12 mouse cellular contexts compared by ENCODE assay signal in the genomic region with DNA sequence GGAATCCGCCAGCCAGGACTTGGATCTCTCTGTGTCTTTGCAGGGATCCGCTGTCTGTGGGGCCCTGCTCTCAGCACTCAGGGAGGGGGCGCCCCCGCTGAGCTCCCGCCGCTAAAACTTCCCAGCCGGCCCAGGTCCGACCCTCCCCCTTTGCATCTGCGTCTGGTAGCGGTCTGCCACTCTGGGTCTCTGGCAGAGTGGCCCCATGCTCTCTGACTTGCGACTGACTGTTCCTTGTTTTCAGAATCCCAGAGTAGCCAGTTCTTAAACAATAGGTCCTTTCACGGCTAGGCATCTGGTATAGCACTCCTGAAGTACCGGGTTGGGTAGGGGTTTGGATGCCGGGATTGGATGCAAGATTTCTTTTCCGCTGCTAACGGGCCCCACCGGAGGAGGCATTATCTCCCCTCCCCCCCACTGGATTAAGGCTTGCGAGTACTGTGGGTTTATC. TPM values are rescaled to one million over a fixed set of nuclear protein-coding genes. Genes with fewer than 3 reads are reported as not detected.
DNase-seq lines count a peak whose midpoint lies in the region; ATAC-seq lines count a peak whose summit lies in the region.
"Not testable (repeated sequence)": the region's sequence is repeated elsewhere in the genome, so short reads cannot be mapped to it uniquely, and the experiment has no call there.
"Had no signal": no experiment of that assay in that cellular context is flagged by ENCODE, and none has a peak within 500 bp of the region (broad histone marks: within the 10 kb centered on the region; RNA-seq: fewer than 3 reads in every experiment).

No protein-coding gene starts in this region.

- not testable (repeated sequence) for H3K4me1 ChIP-seq in embryonic facial prominence, embryonic 15.5 days; hindbrain, embryonic 11.5 days (replicated peaks; ENCODE audit: control insufficient read depth, insufficient read depth, low read length); intestine, embryonic 15.5 days (replicated peaks); limb, embryonic 12.5 days (replicated peaks); midbrain, embryonic 12.5 days; neural tube, embryonic 13.5 days (replicated peaks)

- H3K27me3 ChIP-seq in embryonic facial prominence, embryonic 15.5 days; hindbrain, embryonic 11.5 days (ENCODE audit: control insufficient read depth, insufficient read depth, low read length); intestine, embryonic 15.5 days (replicated peaks); limb, embryonic 12.5 days; midbrain, embryonic 12.5 days; neural tube, embryonic 13.5 days: not testable (repeated sequence)

- peak; percentile 70 for ATAC-seq in embryonic facial prominence, embryonic 15.5 days (ENCODE audit: insufficient number of reproducible peaks, low FRiP score, low TSS enrichment, low read depth)
- ATAC-seq in frontal cortex, adult (ENCODE audit: low TSS enrichment) = peak; percentile 47; the same call in 1 of the 2 replicates
- ATAC-seq in hindbrain, embryonic 11.5 days (ENCODE audit: low FRiP score) = peak; percentile 90
- peak; percentile 75 for ATAC-seq in intestine, embryonic 15.5 days
- peak; percentile 85 for ATAC-seq in limb, embryonic 12.5 days (ENCODE audit: insufficient number of reproducible peaks, insufficient read depth, low FRiP score, low TSS enrichment, low read depth)
- peak; percentile 96 for ATAC-seq in midbrain, embryonic 12.5 days (ENCODE audit: low FRiP score, low read depth)
- ATAC-seq in neural tube, embryonic 13.5 days (ENCODE audit: low read depth) = peak; percentile 94

- not testable (repeated sequence) for DNase-seq in hindbrain, embryonic 11.5 days (ENCODE audit: low spot score)

- H3K4me3 ChIP-seq in embryonic facial prominence, embryonic 15.5 days (replicated peaks); hindbrain, embryonic 11.5 days (ENCODE audit: low read depth, low read length); intestine, embryonic 15.5 days (replicated peaks); limb, embryonic 12.5 days (replicated peaks); midbrain, embryonic 12.5 days; neural tube, embryonic 13.5 days: not testable (repeated sequence)

- H3K9ac ChIP-seq in embryonic facial prominence, embryonic 15.5 days; hindbrain, embryonic 11.5 days (ENCODE audit: low read depth, low read length); intestine, embryonic 15.5 days; limb, embryonic 12.5 days (replicated peaks); midbrain, embryonic 12.5 days (replicated peaks); neural tube, embryonic 13.5 days: not testable (repeated sequence)

- WGBS in embryonic facial prominence, embryonic 15.5 days = no CpG with 5 or more reads among the region's 18 CpGs
- no CpG with 5 or more reads among the region's 18 CpGs for WGBS in hindbrain, embryonic 11.5 days
- no CpG with 5 or more reads among the region's 18 CpGs for WGBS in intestine, embryonic 15.5 days
- no CpG with 5 or more reads among the region's 18 CpGs for WGBS in limb, embryonic 12.5 days
- no CpG with 5 or more reads among the region's 18 CpGs for WGBS in midbrain, embryonic 12.5 days
- no CpG with 5 or more reads among the region's 18 CpGs for WGBS in neural tube, embryonic 13.5 days

- H3K9me3 ChIP-seq in embryonic facial prominence, embryonic 15.5 days (replicated peaks); hindbrain, embryonic 11.5 days (ENCODE audit: control insufficient read depth, low read length); intestine, embryonic 15.5 days; limb, embryonic 12.5 days; midbrain, embryonic 12.5 days; neural tube, embryonic 13.5 days: not testable (repeated sequence)

- H3K27ac ChIP-seq in embryonic facial prominence, embryonic 15.5 days (replicated peaks); hindbrain, embryonic 11.5 days (ENCODE audit: low read depth, low read length); intestine, embryonic 15.5 days; limb, embryonic 12.5 days; midbrain, embryonic 12.5 days (replicated peaks); neural tube, embryonic 13.5 days (replicated peaks): not testable (repeated sequence)

- H3K36me3 ChIP-seq in embryonic facial prominence, embryonic 15.5 days; hindbrain, embryonic 11.5 days (ENCODE audit: control insufficient read depth, insufficient read depth, low read length); intestine, embryonic 15.5 days; limb, embryonic 12.5 days; midbrain, embryonic 12.5 days; neural tube, embryonic 13.5 days: not testable (repeated sequence)

- not testable (repeated sequence) for H3K4me2 ChIP-seq in embryonic facial prominence, embryonic 15.5 days (replicated peaks); hindbrain, embryonic 11.5 days (replicated peaks; ENCODE audit: low read depth, low read length); intestine, embryonic 15.5 days (replicated peaks); limb, embryonic 12.5 days; midbrain, embryonic 12.5 days (replicated peaks); neural tube, embryonic 13.5 days

RNA-seq across cellular contexts. Expression of gene Duxbl2, which starts 0.4 kb away (rescaled TPM):
- 0.84 and 2.0 TPM in 2 replicates for polyA plus RNA-seq in embryonic facial prominence, embryonic 15.5 days (2015; fragmentation: Nextera tagmentation; extraction: Ambion mirVana)
- 0.50 and 3.3 TPM in 2 replicates for polyA plus RNA-seq in hindbrain, embryonic 11.5 days (2014; fragmentation: Nextera tagmentation; extraction: Ambion mirVana)
- 0.67 and 0.75 TPM in 2 replicates for polyA plus RNA-seq in intestine, embryonic 15.5 days (2015; fragmentation: Nextera tagmentation; extraction: Ambion mirVana)
- 3.9 TPM in 1 of 2 replicates, not detected in the other for polyA plus RNA-seq in limb, embryonic 12.5 days (2016; fragmentation: Nextera tagmentation; extraction: Ambion mirVana)
- 8.3 TPM in 1 of 2 replicates, not detected in the other for polyA plus RNA-seq in midbrain, embryonic 12.5 days (2016; fragmentation: Nextera tagmentation; extraction: Ambion mirVana)
- polyA plus RNA-seq in neural tube, embryonic 13.5 days (2015; fragmentation: Nextera tagmentation; extraction: Ambion mirVana) = 0.59 TPM in 1 of 2 replicates, not detected in the other
- polyA plus RNA-seq: brain, embryonic 14.5 days; C2C12 had no signal

RNA-seq across cellular contexts. Expression of gene Cphx3, which starts 36.5 kb away (rescaled TPM):
- polyA plus RNA-seq in embryonic facial prominence, embryonic 15.5 days (2015; fragmentation: Nextera tagmentation; extraction: Ambion mirVana) = not detected in 2 replicates
- polyA plus RNA-seq in hindbrain, embryonic 11.5 days (2014; fragmentation: Nextera tagmentation; extraction: Ambion mirVana) = not detected in 2 replicates
- polyA plus RNA-seq in intestine, embryonic 15.5 days (2015; fragmentation: Nextera tagmentation; extraction: Ambion mirVana) = 0.29 TPM in 1 of 2 replicates, not detected in the other
- not detected in 2 replicates for polyA plus RNA-seq in limb, embryonic 12.5 days (2016; fragmentation: Nextera tagmentation; extraction: Ambion mirVana)
- not detected in 2 replicates for polyA plus RNA-seq in midbrain, embryonic 12.5 days (2016; fragmentation: Nextera tagmentation; extraction: Ambion mirVana)
- polyA plus RNA-seq in neural tube, embryonic 13.5 days (2015; fragmentation: Nextera tagmentation; extraction: Ambion mirVana) = not detected in 2 replicates
- polyA plus RNA-seq: brain, embryonic 14.5 days; C2C12; heart, embryonic 12.5 days; liver, embryonic 13.5 days had no signal

RNA-seq across cellular contexts. Expression of gene Cphx2, which starts 37.3 kb away (rescaled TPM):
- not detected in 2 replicates for polyA plus RNA-seq in embryonic facial prominence, embryonic 15.5 days (2015; fragmentation: Nextera tagmentation; extraction: Ambion mirVana)
- not detected in 2 replicates for polyA plus RNA-seq in hindbrain, embryonic 11.5 days (2014; fragmentation: Nextera tagmentation; extraction: Ambion mirVana)
- not detected in 2 replicates for polyA plus RNA-seq in intestine, embryonic 15.5 days (2015; fragmentation: Nextera tagmentation; extraction: Ambion mirVana)
- polyA plus RNA-seq in limb, embryonic 12.5 days (2016; fragmentation: Nextera tagmentation; extraction: Ambion mirVana) = not detected in 2 replicates
- not detected in 2 replicates for polyA plus RNA-seq in midbrain, embryonic 12.5 days (2016; fragmentation: Nextera tagmentation; extraction: Ambion mirVana)
- not detected in 2 replicates for polyA plus RNA-seq in neural tube, embryonic 13.5 days (2015; fragmentation: Nextera tagmentation; extraction: Ambion mirVana)
- polyA plus RNA-seq: brain, embryonic 14.5 days; C2C12; heart, embryonic 12.5 days; liver, embryonic 13.5 days; myocyte had no signal

RNA-seq across cellular contexts. Expression of gene Tmem254c, which starts 51.4 kb away (rescaled TPM):
- 48.2 and 49.6 TPM in 2 replicates for polyA plus RNA-seq in embryonic facial prominence, embryonic 15.5 days (2015; fragmentation: Nextera tagmentation; extraction: Ambion mirVana)
- 22.1 and 24.6 TPM in 2 replicates for polyA plus RNA-seq in hindbrain, embryonic 11.5 days (2014; fragmentation: Nextera tagmentation; extraction: Ambion mirVana)
- polyA plus RNA-seq in intestine, embryonic 15.5 days (2015; fragmentation: Nextera tagmentation; extraction: Ambion mirVana) = 47.1 and 59.1 TPM in 2 replicates
- 21.7 and 22.1 TPM in 2 replicates for polyA plus RNA-seq in limb, embryonic 12.5 days (2016; fragmentation: Nextera tagmentation; extraction: Ambion mirVana)
- polyA plus RNA-seq in midbrain, embryonic 12.5 days (2016; fragmentation: Nextera tagmentation; extraction: Ambion mirVana) = 13.7 and 21.1 TPM in 2 replicates
- polyA plus RNA-seq in neural tube, embryonic 13.5 days (2015; fragmentation: Nextera tagmentation; extraction: Ambion mirVana) = 20.2 and 23.7 TPM in 2 replicates
- polyA plus RNA-seq: brain, embryonic 14.5 days had no signal
